Mouse (Mus musculus) spleen, postnatal 14 days (tissue): ENCODE results near the gene Sox1.

Experiments
- DNase-seq, 2 experiments: peaks; one replicate each; pipeline ENCODE4 v3.0.0; 2021 to 2022; ENCODE audit warnings: low spot score in 2 of 2

The Sox1 gene

DNA sequence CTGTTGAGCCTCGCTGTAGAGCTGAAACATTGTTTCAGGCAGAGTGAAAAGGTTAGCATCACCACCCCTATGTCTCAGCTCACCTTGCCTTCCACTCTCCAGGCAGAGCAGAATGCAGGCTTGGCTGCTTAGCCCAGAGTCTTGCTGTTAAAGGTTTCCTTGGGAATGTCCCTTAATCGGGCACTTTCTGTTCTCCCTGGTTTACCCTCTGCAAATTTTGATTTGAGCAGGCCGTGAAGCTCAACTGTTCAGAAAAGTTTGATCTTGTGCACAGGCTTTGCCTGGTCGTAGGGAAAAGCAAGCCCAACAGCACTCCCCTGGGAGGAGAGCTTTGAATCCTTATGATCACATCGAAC lies 6.0 kb upstream of the Sox1 start:
- DNase-seq = no peak

DNA sequence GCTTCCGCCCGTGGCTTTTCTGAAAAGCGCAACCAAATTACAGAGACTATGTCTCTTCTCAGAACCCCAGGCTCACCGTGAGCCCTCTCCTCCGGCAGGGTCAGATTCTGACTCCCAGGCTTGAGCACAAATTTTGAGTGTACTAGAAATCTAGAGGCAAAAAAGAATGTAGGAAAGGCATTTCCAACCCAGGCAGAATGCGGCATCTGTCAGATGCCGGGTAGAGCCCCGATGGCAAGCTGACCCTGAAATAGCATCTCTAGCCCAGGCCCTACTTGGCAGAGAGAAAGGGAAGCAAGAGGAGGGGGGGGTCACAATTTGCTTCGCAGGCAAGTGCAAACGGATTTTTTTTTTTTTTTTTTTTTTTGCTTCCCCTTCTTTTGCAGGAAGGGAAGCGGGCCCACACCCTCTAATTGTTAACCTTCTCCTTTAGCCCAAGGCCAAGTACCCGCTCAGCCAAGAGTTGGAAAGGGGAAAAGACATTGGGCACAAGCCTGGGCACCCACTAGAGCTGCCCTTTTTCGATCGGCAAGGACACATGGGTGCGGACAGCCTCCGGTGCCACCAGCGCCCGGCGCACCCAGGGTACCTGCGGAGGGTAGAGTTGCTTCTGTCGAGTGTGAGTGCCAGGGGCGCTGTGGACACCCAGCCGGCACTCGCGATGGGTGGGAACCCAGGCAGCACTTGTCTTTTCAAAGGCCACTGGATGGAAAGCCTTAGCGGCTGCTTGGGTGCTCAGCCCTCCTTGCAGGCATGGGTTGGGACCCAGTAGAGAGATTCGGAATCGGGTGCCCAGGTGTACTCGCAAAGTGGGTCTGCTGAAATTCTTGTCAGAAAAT lies 5.1 kb upstream of the Sox1 start:
- no peak for DNase-seq

DNA sequence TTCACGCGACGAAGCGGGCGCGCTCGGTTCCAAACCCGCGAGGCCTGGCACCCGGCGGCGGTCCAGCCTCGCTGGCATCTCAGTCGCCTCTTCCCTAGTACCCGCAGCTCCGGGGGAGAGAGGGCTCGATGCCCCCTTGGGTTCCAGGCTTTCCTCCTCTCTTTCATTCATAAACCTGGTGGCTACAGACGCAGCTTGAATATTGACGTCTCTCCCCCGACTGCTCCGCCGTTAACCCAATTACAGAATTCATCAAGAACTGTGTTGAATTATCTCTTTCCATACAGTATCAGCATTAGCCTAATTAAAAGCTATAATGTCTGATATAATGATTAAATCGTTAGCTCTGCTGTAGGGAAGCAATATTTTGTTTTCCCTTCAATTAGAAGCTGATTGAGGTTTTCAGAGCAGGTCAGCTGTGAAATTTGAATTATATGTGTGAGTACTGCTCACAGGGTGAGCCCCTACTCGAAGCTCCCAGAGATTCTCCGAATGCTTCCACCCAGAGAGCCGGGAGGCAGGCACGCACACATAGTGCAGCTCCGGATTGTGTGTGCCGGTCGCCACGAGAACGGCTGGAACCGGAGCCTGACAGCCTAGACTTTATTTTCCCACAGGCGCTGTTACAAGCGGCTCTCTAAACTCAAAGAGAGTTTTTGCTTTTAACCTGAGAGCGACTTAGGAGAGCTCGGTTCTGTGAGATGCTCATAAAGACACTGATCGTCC lies 4.3 kb upstream of the Sox1 start:
- no peak for DNase-seq

DNA sequence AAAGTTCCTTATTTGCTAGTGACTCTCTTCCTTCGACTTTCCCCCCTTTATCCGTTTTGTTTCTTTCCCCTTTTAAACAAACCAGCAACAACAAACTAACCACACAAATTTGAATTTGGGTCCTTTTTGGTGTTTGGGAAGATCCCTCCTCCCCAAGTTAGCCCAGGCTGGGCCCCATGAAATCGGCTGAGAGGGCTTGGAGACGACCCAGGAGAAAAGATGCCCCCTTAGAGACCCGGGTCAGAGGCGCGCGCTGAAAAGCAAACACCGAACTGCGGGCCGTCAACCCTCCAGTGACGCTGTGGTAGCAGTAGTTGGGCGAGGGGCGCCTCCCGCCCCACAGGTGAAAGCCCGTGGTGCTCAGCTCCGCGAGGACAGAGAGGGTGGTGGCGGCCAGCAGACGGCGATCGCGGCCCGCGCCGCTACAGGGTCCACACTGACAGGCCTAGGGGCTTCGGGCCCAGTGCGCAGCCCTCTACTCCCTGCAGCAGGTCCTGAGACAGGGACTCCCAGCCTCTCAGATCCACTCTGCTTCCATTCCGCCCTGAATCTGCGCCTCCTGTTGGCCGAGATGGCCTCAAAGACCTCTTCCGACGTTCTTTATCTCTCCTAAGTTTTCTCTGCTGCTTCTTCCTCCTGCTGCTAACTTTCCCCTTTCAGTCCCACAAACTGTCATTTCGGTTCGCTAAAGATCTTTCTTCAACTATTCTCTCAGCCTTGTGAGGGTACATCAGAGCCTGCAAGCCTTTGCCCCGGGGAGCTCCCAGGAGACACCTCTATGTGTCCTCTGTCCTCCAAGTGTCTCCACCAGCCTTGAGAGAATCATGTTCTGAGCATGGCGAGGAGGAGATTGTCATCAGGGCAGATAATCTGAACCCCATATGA lies 3.5 kb upstream of the Sox1 start:
- no peak for DNase-seq

DNA sequence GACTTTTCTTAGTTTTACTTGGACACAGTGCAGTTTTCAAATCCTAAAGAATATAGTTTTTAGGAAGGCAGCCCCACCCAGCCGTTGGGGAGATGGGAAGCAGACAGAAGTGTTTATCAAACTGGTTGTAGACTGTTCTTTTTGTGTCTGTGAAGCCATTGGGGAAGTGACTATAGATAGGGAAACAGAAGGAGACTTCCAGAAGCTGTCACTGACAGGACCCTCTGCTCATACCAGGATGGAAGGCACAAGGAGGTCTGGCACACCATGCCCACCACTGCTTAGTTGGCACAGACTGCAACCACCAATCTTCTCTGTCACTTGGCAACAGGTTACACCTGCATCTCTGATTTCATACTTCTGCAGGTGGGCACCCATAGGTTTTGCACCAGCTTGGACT lies 2.3 kb upstream of the Sox1 start:
- DNase-seq = no peak

DNA sequence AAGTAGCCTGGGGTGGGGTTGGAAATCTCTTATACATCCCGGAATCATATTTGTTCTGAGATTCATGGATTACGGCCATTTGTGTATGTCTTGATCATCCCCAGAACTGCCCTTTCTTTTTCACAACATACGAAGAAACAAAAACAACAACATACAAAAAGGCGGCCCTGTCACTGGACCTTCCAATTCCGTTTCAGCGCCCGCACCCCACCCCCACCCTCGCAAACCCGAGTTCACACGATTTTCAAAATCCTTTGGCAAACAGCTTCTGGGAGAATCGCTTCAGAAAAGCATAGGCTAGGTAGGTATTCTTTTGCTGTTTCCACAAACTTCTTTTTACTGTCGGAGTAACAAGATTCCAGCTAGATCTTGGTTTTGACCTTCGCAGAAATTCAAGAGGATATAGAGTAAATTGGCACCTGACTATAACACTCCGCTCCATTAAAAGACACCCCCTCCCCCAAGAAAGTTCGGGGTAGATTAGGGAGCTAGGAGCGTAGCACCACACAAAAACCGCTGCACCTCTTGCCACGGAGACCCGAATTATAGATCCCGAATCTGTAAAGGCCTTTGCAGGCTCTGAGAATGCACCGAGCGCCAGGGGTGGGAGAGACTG lies 602 bp upstream of the Sox1 start:
- DNase-seq = no peak

DNA sequence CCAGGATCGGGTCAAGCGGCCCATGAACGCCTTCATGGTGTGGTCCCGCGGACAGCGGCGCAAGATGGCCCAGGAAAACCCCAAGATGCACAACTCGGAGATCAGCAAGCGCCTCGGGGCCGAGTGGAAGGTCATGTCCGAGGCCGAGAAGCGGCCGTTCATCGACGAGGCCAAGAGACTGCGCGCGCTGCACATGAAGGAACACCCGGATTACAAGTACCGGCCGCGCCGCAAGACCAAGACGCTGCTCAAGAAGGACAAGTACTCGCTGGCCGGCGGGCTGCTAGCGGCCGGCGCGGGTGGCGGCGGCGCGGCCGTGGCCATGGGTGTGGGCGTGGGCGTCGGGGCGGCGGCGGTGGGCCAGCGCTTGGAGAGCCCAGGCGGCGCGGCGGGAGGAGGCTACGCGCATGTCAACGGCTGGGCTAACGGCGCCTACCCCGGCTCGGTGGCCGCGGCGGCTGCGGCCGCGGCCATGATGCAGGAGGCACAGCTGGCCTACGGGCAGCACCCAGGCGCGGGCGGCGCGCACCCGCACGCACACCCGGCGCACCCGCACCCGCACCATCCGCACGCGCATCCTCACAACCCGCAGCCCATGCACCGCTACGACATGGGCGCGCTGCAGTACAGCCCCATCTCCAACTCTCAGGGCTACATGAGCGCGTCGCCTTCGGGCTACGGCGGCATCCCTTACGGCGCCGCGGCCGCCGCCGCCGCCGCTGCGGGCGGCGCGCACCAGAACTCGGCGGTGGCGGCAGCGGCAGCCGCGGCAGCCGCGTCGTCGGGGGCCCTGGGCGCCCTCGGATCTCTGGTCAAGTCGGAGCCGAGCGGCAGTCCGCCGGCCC lies 1.6 kb downstream of the Sox1 start:
- no peak for DNase-seq

DNA sequence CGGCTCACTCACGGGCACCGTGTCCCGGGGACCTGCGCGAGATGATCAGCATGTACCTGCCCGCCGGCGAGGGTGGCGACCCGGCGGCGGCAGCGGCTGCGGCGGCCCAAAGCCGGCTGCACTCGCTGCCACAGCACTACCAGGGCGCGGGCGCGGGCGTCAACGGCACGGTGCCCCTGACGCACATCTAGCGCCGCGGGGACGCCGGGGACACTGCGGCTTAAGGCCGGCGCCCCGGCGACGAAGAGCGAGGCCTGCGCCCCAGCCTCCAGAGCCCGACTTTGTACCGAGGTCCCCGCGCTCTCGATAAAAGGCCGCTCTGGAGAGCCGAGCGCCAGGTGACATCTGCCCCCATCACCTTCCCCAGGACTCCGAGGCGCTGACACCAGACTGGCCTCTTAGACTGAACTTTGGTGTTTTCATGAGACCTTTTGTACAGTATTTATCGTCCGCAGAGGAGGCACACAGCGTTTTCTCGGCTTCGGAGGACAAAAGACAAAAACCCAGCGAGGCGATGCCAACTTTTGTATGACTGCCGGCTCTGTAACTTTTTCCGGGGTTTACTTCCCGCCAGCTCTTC lies 2.3 kb downstream of the Sox1 start:
- DNase-seq = no peak

DNA sequence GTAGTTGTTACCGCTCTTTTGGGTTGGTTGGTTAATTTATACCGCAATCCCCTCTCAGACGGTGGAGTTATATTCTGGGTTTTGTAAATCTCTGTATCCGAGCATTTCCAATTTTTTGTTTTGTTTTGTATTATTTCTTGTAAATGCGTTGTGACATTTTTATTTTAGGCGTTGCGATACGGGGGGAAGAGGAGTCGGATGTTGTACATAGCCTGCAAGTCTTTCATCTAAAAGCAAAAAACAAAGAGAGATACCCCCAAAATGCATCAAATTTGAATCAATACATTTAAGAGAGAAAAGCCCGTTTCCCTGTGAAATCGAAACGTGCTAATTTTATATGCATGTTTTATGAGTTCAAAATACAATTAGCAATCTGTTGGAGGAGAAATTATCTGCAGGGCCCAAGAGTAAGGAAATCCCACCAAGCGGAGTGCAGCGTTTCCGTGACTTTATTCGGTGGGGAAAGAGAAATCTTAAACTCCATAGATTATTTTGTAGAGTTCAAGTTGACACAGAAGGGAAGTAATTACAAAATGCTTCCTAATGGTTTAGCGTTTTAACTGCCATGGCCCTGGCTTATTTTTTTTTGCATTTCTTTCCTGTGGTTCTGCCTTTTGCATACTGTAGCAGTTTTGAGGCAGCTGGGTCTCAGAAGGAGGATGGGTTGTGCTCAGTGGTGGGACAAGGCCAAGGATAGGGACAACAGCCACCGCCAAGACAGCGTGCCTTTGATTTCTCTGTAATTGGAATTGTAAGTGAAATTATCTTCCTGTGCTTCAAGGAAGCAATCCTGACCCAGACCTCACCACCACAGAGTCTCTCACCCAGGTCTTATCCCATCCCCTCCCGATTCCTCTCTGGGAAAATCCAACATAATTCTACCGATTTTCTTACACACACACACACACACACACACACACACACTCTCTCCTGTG lies 3.2 kb downstream of the Sox1 start:
- no peak for DNase-seq

DNA sequence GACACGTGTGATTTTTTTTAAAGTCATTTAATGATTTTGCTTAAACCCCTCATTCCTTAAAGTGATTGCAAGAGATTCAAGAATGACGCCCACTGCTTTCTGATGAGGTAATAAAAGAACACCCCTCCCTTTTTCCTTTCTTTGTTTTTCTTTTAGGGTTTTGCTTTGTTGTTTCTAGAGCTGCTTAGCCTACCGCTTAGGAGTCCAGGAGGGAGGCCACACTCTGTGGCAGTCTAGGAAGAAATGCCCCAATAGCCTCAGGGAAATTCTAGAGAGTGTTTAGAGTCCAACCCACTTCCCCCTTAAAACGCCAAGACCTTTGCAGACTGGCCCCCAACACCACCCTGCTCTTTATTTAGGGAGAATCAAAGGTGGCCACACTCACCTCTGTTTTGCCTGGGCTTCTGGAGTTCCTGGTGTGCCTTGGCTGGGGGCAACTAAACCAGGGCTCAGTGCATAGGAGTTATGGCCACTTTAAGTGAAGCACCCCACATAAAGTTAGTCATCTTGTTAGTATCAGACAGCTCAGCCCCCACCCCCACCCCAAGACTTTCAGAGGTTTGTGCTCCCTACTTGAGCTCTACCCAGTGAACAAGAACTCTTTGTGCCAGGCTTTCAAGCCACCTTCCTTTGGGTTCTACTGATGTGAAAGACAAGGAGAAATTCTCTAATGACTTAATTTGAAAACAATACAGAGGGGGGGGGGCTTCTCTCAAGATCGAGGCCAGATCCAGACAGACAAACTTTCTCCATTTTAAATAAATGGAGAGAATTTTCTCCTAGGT lies 4.5 kb downstream of the Sox1 start:
- no peak for DNase-seq

DNA sequence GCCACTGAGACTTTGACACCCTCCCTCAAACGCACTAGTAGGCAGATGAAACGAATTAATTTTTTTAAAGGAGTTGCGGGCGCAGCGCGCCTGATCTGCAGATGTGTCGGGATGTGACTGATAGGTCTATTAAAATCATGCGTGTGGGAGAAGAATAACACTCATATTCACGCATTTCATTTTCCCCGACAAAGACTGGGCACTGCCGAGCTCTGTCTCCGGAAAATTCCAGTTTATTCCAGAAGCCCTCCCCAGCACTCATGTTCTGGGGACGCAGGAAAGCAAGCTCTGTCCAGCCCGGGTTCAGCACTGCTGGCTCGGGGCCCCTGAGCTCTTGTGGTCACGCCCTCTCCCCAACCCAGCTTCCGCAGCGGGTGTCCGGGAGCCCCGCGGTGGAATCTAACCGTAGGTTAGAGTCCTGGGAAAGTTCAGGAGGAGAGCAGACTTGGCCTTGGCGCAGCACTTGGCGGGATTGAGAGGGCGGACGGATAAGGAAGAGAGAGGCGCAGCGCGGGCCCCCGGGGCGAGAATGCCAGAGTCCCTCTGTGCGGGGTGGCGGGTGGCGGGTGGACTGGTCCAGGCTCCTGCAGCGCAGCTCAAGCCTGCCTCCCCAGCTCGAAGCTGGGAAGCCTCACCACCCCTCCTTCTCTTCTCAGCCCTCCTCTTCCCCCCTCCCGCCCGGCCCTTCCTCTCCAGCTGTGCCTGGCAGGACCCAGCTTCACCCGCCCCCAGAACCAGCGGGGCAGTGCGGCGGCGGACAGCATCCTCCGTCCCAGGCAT lies 5.7 kb downstream of the Sox1 start:
- DNase-seq = no peak

DNA sequence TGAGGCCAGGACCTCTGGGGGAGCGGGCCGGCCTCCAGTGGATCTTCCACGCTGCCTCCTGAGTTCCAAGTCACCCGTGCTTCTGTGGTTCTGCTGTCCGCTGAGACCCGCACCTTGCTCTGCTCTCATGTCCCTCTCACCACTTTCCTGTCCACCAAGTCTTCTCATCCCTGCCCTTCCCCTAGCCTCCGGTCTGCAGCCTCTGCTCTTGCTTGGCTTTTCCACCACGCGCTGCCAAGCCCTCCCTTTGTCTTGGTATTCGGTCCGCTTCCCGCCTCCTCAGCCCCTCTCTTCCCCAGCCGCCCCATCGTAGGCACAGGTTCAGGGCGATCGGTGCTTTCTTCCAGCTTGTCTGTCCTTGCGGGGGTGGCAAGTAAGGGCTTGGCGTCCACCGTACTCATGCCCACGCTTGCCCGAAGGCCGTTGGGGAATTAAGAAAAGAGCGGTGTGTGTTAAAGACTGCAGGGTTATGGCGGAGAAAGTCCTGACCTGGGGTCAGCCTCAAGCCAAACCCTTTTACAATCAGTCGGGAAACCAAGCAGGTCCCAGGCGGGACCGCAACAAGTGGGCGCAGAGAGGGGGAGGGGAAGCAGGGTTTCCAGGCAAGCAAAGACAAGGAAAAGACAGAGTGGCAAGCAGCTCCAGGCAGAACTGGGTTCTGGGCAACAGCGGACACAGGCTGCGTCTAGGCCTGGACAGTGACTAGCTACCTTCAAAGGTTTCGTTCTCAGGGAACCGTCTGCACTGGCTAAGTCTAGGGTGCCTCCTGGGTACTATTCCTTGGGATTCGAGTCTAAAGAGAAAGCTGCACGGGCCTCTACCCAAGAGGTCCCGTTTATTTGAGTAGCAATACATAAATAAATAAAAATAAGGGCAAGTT lies 6.5 kb downstream of the Sox1 start:
- no peak for DNase-seq

DNA sequence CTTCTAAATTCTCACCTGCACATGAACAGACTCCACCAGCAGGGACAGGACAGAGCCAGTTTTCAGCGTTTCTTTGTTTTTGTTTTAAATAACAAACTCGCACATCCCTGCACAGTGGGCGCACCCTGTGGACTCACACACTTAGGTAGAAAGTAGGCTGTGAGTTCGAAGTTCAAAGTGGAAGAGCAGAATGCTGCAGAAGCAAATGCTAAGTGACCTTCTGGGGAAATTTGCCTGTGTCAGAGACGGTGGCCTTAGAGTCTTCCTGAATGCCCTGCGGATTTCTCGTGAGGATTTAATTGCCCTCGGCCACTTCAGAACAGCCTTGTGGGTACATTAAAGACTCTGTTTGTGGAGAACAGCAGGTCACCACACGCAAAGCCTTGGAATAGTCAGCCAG lies 7.6 kb downstream of the Sox1 start:
- DNase-seq = no peak

DNA sequence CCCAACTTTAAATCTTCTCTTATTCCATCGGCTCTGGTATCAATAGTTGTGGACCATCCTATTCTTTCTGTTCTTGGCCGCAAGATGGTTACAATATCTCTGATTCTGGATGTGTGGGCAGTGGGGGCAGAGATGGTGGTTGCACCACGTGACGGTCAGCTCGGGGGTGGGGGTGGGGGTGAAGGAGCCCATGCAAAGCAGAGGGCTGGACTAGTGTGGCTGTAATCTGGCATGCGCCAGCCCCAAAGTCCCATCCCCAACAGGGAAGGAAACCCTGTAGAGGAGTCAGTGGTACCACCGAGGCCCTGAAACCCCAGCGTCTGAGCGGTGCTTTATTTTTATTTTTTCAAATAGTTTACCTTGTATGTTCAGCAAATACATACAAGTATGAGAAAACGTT lies 12.9 kb downstream of the Sox1 start:
- DNase-seq = no peak

DNA sequence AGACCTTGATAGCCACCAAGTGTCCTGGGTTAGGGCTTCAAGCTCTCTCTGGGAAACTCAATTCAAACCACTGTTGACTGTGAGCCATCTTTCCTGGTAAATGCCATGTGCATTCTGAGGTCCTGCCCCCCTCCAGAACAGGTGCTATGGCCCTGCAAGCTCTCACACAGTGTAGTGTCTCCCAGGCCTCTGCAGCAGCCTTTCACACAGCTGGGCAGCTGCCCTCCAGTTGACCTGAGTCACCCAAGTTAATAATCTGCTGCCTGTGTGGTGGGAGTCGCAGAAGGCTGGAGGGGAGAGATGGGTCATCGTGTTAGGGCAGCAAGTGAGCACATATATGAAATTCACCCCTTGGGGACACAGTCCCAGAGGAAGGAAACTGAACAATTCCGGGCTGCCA lies 14.9 kb downstream of the Sox1 start:
- no peak for DNase-seq

DNA sequence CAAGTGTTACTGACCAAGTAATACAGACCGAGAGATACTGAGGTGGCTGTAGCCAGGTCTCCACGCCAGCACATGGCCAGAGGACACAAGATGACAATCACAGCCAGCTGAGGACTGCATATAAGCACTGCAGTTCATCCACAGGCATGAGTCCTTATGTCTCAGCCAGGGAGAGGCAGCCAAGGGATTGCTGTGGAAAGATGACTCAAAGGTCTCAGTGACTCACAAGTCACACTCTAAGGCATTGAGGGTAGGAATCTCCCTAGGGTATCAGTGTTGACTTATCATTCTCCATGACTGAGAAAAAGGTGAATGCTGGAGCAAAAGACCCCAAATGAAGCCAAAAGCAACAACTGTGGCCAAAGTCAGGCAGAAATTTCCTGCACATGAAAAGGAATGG lies 22.0 kb downstream of the Sox1 start:
- no peak for DNase-seq

DNA sequence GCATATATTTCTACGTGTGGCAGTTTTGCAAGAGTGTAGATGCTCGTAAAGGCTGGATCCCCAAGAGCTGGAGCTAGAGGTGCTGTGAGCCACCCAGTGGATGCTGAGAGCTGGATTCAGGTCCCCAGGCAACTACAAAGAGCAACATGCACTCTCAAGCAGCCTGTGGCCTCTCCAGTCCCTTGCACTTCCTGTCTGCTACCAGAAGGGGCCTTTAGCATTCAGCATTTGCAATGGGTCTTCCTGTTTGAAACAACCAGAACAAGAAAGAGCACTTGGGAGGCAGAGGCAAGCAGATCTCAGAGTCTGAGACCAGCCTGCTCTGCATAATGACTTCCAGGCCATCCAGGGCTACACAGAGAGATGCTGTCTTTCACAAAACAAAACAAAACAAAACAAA lies 25.4 kb downstream of the Sox1 start:
- DNase-seq = no peak
